Mouse (Mus musculus): ENCODE results near the gene Olfr813. TPM values are rescaled to one million over a fixed set of nuclear protein-coding genes. Genes with fewer than 3 reads are reported as not detected.
"Not testable (repeated sequence)": the region's sequence is repeated elsewhere in the genome, so short reads cannot be mapped to it uniquely, and the experiment has no call there.

Olfr813 gene
- not detected in 2 replicates for polyA plus RNA-seq (2015; fragmentation: Nextera tagmentation; extraction: Ambion mirVana)

DNA sequence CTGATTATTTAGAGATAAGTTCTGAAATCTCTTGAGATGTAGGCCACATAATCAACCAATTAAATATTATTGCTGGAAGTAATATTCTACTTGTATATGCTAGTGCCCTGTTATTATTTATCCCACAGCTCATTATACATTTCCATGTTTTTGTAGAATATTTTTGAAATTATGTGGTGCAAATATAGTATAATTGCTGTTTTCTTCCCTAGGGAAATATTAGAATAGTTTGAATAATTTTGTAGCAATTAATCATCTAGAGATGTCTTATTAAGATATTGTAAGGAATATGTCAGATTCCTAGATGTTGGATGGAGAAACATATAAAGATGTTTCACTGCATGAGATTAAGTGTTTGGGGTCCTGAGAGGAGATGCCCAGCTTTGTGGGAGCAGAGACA, at the start of gene Olfr813:
Olfr813 (plus strand) TSS at position 301 of the 400 bp plus-strand sequence.
- Histone ChIP-seq H3K4me3 (ENCODE audit: low read depth, low read length) (no peak within 1 kb of the TSS), H3K9me3 (ENCODE audit: control insufficient read depth, low read length) (no peaks in the 10 kb centered on the region), H3K4me1 (replicated peaks; ENCODE audit: control insufficient read depth, insufficient read depth) (no peaks in the 10 kb centered on the region), H3K4me2 (replicated peaks; ENCODE audit: low read depth) (no peak within 1 kb of the TSS), H3K27me3 (ENCODE audit: control insufficient read depth, insufficient read depth, low read length) (no peaks in the 10 kb centered on the region), H3K36me3 (ENCODE audit: control insufficient read depth, insufficient read depth, low read length) (no peaks in the 10 kb centered on the region), H3K27ac (replicated peaks) (no peak within 1 kb of the TSS), H3K9ac (ENCODE audit: low read length) (no peak within 1 kb of the TSS)
- DNase-seq (ENCODE audit: low spot score) (no peak), ATAC-seq (ENCODE audit: low FRiP score, low TSS enrichment) (no peak)
- TF ChIP-seq CTCF (IDR thresholded peaks at IDR 0.05; ENCODE audit: low read depth) = no peak
- TF ChIP-seq EP300 (optimal IDR thresholded peaks at IDR 0.05) = no peak

DNA sequence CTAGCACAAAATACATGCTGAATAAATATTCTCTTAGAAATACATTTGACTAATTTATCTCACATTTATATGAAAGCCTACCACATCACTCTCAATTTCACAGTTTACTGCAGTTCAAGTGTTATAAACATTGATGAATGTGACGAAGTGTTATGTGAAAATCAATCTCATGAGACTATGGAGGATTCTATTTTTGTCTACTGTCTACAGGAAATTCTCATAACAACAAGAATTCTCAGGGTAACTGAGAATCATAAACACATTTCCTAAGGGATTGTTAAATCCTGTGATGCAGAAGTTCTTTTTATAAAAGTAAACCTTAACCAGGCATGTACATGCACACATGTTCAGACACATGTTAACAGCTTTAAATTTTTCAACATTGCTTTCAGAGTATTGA, 9.2 kb upstream of the Olfr813 start, which contains the start of gene Olfr812:
Olfr812 (minus strand) TSS at position 101 of the 400 bp plus-strand sequence.
- 45% methylated on average over 1 of the region's 1 CpGs for WGBS
- DNase-seq (ENCODE audit: low spot score) (no peak), ATAC-seq (ENCODE audit: low FRiP score, low TSS enrichment) (no peak)
- H3K36me3 ChIP-seq (ENCODE audit: control insufficient read depth, insufficient read depth, low read length) = no peaks in the 10 kb centered on the region
- no peak within 1 kb of the TSS for H3K9ac ChIP-seq (ENCODE audit: low read length)
- no peak within 1 kb of the TSS for H3K27ac ChIP-seq (replicated peaks)
- no peaks in the 10 kb centered on the region for H3K4me1 ChIP-seq (replicated peaks; ENCODE audit: control insufficient read depth, insufficient read depth)
- TF ChIP-seq EP300 (optimal IDR thresholded peaks at IDR 0.05) (no peak), CTCF (IDR thresholded peaks at IDR 0.05; ENCODE audit: low read depth) (no peak)
- no peaks in the 10 kb centered on the region for H3K27me3 ChIP-seq (ENCODE audit: control insufficient read depth, insufficient read depth, low read length)
- H3K4me3 ChIP-seq (ENCODE audit: low read depth, low read length) = no peak within 1 kb of the TSS
- no peaks in the 10 kb centered on the region for H3K9me3 ChIP-seq (ENCODE audit: control insufficient read depth, low read length)
- H3K4me2 ChIP-seq (replicated peaks; ENCODE audit: low read depth) = no peak within 1 kb of the TSS

DNA sequence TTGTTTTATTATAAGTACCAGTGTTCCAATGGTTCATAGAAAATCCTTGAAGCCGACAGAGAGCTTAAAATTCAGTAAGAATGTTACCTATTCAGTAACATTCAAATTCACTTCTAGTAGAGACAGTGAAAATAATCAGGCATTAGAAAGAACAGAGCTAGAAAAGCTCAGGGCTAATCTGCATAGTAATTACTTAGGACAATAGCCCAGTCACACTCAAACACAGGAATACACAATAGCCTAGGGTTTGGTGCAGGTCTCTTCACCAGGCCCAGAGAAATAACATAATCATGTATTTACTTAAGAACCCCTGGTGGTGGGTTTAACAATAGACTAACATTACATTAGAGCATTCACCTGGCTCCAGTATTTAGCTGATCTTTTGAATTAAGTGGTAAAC, 7.8 kb upstream of the Olfr813 start:
- H3K9ac ChIP-seq (ENCODE audit: low read length) = no peak overlapping the region
- H3K9me3 ChIP-seq (ENCODE audit: control insufficient read depth, low read length) = no peaks in the 10 kb centered on the region
- H3K4me1 ChIP-seq (replicated peaks; ENCODE audit: control insufficient read depth, insufficient read depth) = no peaks in the 10 kb centered on the region
- DNase-seq (ENCODE audit: low spot score) = no peak
- H3K4me3 ChIP-seq (ENCODE audit: low read depth, low read length) = no peak overlapping the region
- WGBS = 76% methylated on average over 1 of the region's 1 CpGs
- no peak for TF ChIP-seq EP300 (optimal IDR thresholded peaks at IDR 0.05)
- no peaks in the 10 kb centered on the region for H3K27me3 ChIP-seq (ENCODE audit: control insufficient read depth, insufficient read depth, low read length)
- H3K36me3 ChIP-seq (ENCODE audit: control insufficient read depth, insufficient read depth, low read length) = no peaks in the 10 kb centered on the region
- H3K27ac ChIP-seq (replicated peaks) = no peak overlapping the region
- no peak for ATAC-seq (ENCODE audit: low FRiP score, low TSS enrichment)
- no peak overlapping the region for H3K4me2 ChIP-seq (replicated peaks; ENCODE audit: low read depth)

DNA sequence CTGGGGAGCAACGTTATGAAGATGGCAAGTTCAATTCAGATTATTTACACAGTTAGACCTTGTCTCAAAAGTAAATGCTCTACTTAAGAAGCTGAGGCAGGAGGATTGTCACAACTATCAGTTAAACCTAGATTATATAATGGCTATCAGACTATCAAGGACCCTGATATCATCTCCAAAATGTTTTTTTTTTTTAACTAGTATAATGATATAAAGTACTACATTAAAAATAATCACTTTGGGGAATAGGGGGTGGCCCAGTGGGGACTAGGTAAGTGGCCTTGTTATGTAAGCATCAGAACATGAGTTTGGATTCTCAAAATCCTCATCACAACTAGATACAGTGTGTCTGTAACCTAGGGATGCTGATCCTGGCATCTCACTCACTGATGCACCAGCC, 24.6 kb downstream of the Olfr813 start, which contains the start of gene Olfr814:
Olfr814 (minus strand) TSS at position 101 of the 400 bp plus-strand sequence.
- H3K9me3 ChIP-seq (ENCODE audit: control insufficient read depth, low read length); ATAC-seq (ENCODE audit: low FRiP score, low TSS enrichment); DNase-seq (ENCODE audit: low spot score); H3K4me3 ChIP-seq (ENCODE audit: low read depth, low read length); H3K36me3 ChIP-seq (ENCODE audit: control insufficient read depth, insufficient read depth, low read length); H3K27me3 ChIP-seq (ENCODE audit: control insufficient read depth, insufficient read depth, low read length); H3K9ac ChIP-seq (ENCODE audit: low read length); H3K4me1 ChIP-seq (replicated peaks; ENCODE audit: control insufficient read depth, insufficient read depth); H3K27ac ChIP-seq (replicated peaks); H3K4me2 ChIP-seq (replicated peaks; ENCODE audit: low read depth): not testable (repeated sequence)
- WGBS = no CpG with 5 or more reads among the region's 1 CpGs

DNA sequence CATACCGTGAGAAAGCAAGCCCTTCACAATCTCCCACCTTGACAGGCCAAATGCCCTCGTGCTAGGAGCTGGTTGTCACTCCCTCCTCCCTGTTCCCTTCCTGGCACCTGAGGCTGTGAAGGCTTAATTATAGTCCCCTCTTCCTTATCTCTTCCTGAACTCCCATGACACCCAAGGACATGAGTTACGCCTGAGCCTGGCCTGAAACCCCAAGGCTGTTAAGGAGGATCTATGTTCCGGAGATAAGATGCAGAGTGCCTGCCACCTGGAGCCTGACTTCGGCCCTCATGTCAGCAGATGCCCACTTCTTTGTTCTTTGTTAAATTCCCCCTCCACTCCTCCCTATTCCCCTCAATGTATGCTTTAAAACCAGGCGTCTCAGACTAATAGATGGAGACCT, 30.3 kb downstream of the Olfr813 start:
- WGBS = 68% methylated on average over 6 of the region's 6 CpGs
- H3K9me3 ChIP-seq (ENCODE audit: control insufficient read depth, low read length) = not testable (repeated sequence)

DNA sequence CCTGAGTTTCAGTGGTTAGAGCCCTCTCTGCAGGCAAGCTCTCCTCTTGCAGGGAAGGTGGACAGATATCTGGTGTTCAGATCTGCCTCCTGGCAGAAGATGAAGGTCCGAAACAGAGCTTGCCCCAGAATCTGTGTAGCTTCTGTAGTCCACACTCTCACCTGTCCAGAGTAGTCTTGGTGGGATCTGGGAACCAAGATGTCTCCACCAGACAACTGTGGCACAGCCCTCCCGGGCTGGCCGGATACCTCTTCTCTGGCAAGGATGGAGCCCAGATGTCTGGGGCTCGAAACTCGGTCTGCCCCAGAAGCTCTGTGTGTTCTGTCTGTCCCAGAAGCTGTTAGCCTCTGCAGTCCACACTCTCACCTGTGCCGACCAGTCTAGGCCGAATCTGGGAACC, 30.8 kb downstream of the Olfr813 start:
- Histone ChIP-seq H3K27me3 (ENCODE audit: control insufficient read depth, insufficient read depth, low read length) (no peaks in the 10 kb centered on the region), H3K27ac (replicated peaks) (no peak overlapping the region), H3K36me3 (ENCODE audit: control insufficient read depth, insufficient read depth, low read length) (no peaks in the 10 kb centered on the region), H3K9me3 (ENCODE audit: control insufficient read depth, low read length) (no peaks in the 10 kb centered on the region), H3K4me1 (replicated peaks; ENCODE audit: control insufficient read depth, insufficient read depth) (no peaks in the 10 kb centered on the region), H3K9ac (ENCODE audit: low read length) (no peak overlapping the region), H3K4me2 (replicated peaks; ENCODE audit: low read depth) (no peak overlapping the region), H3K4me3 (ENCODE audit: low read depth, low read length) (no peak overlapping the region)
- 89% methylated on average over 7 of the region's 7 CpGs for WGBS
- TF ChIP-seq EP300 (optimal IDR thresholded peaks at IDR 0.05) (no peak), CTCF (IDR thresholded peaks at IDR 0.05; ENCODE audit: low read depth) (no peak)
- no peak for DNase-seq (ENCODE audit: low spot score)
- ATAC-seq (ENCODE audit: low FRiP score, low TSS enrichment) = no peak

More for the DNA sequence above, 30.3 kb downstream of the Olfr813 start:
- not testable (repeated sequence) for H3K4me3 ChIP-seq (ENCODE audit: low read depth, low read length); H3K36me3 ChIP-seq (ENCODE audit: control insufficient read depth, insufficient read depth, low read length); H3K27ac ChIP-seq (replicated peaks); H3K4me1 ChIP-seq (replicated peaks; ENCODE audit: control insufficient read depth, insufficient read depth); ATAC-seq (ENCODE audit: low FRiP score, low TSS enrichment); H3K4me2 ChIP-seq (replicated peaks; ENCODE audit: low read depth); H3K9ac ChIP-seq (ENCODE audit: low read length); H3K27me3 ChIP-seq (ENCODE audit: control insufficient read depth, insufficient read depth, low read length); DNase-seq (ENCODE audit: low spot score)

DNA sequence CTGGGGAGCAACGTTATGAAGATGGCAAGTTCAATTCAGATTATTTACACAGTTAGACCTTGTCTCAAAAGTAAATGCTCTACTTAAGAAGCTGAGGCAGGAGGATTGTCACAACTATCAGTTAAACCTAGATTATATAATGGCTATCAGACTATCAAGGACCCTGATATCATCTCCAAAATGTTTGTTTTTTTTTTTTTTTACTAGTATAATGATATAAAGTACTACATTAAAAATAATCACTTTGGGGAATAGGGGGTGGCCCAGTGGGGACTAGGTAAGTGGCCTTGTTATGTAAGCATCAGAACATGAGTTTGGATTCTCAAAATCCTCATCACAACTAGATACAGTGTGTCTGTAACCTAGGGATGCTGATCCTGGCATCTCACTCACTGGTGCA, 50.6 kb downstream of the Olfr813 start, which contains the start of gene Olfr815:
Olfr815 (minus strand) TSS at position 101 of the 400 bp plus-strand sequence.
- H3K4me2 ChIP-seq (replicated peaks; ENCODE audit: low read depth); H3K36me3 ChIP-seq (ENCODE audit: control insufficient read depth, insufficient read depth, low read length); H3K27me3 ChIP-seq (ENCODE audit: control insufficient read depth, insufficient read depth, low read length); H3K4me3 ChIP-seq (ENCODE audit: low read depth, low read length); H3K27ac ChIP-seq (replicated peaks); H3K9ac ChIP-seq (ENCODE audit: low read length); DNase-seq (ENCODE audit: low spot score); ATAC-seq (ENCODE audit: low FRiP score, low TSS enrichment); H3K9me3 ChIP-seq (ENCODE audit: control insufficient read depth, low read length); H3K4me1 ChIP-seq (replicated peaks; ENCODE audit: control insufficient read depth, insufficient read depth): not testable (repeated sequence)
- WGBS = no CpG with 5 or more reads among the region's 1 CpGs
